Mouse (Mus musculus): ENCODE results near the gene Treh.

DNA sequence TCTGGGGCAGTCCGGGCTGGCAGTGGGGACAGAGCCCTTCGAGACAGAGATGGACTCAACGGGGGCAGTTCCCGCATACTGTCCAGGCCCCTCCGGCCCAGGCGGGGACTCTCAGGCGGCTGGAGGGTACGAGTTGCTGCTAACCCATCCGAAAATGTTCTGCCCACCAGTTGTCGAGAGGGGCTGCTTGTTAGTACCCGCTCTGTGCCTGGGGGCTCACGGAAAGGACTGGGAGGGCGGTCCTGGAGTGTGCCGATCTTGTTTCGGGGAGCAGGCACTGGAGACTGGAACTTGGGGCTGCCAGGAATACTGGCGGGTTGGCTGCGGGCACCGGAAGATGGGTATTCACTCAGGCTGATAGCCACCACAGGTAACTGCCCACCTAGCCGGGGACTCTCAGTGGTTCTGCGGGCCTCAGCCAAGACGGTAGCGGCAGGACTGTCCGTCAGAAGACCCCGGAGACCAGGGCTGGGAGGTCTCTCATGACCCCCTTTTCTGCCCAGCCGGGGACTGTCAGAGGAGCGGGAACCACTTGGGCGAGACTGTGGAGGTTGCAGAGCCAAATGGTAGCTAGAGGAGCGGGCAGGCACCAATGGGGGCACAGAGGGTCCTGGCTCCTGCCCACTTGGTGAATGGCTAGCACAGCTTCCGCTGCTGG is 42.8 kb downstream of the Treh start:
- no peak for TF ChIP-seq CTCF (conservative IDR thresholded peaks at IDR 0.05; ENCODE audit: insufficient read depth, insufficient read length, low read depth, low read length)
- no peak for TF ChIP-seq POLR2A (IDR thresholded peaks at IDR 0.05; ENCODE audit: low read depth, low read length)

All from kidney, adult 2 months (tissue).